In the genomic region with DNA sequence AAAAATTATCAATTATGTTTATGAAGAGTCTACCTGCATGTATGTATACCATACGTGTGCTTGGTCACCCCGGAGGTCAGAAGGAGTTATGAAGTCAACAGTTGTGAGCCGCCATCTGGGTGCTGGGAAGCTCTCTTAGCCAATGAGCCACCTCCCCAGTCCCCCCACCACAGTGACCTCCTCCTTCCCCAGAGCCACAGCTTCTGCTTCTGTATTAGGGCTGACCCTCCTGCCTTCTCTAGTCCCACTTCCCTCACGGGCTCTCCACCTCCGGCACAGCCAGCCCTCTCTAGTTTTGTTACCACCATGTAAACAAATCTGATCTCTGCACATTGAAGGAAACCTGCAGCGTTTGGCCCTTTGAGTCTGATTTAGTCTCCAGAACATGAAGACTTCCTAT, we compare ENCODE assay signal across 20 mouse cellular contexts. TPM values are rescaled to one million over a fixed set of nuclear protein-coding genes. Genes with fewer than 3 reads are reported as not detected.
DNase-seq lines count a peak whose midpoint lies in the region; ATAC-seq and TF ChIP-seq lines count a peak whose summit lies in the region.
"Had no signal": no experiment of that assay in that cellular context is flagged by ENCODE, and none has a peak within 500 bp of the region (broad histone marks: within the 10 kb centered on the region; RNA-seq: fewer than 3 reads in every experiment).

No protein-coding gene starts in this region.

- no peak overlapping the region for H3K4me3 ChIP-seq in liver, embryonic 14.5 days (ENCODE audit: insufficient read depth in 1 of 2, low read depth in 2 of 2, low read length in 2 of 2)
- no peak overlapping the region for H3K4me3 ChIP-seq in midbrain, embryonic 15.5 days
- H3K4me3 ChIP-seq: embryonic facial prominence, embryonic 12.5 days; heart, embryonic 12.5 days; hindbrain, embryonic 12.5 days had no signal

- H3K4me1 ChIP-seq in liver, embryonic 14.5 days (replicated peaks; ENCODE audit: control insufficient read depth in 2 of 2, insufficient read depth in 2 of 2, low read length in 1 of 2) = peaks cover 31 to 40% of the 10 kb centered on the region in 2 experiments
- H3K4me1 ChIP-seq in midbrain, embryonic 15.5 days = no peaks in the 10 kb centered on the region
- H3K4me1 ChIP-seq: embryonic facial prominence, embryonic 12.5 days had no signal

- H3K9ac ChIP-seq in liver, embryonic 14.5 days (replicated peaks) = no peak overlapping the region; the same call in 1 of the 2 replicates
- H3K9ac ChIP-seq in midbrain, embryonic 15.5 days = no peak overlapping the region
- H3K9ac ChIP-seq: embryonic facial prominence, embryonic 12.5 days; heart, embryonic 12.5 days; hindbrain, embryonic 12.5 days had no signal

- no peaks in the 10 kb centered on the region for H3K27me3 ChIP-seq in liver, embryonic 14.5 days (ENCODE audit: control insufficient read depth, insufficient read depth, low read length)
- H3K27me3 ChIP-seq in midbrain, embryonic 15.5 days (replicated peaks) = no peaks in the 10 kb centered on the region
- H3K27me3 ChIP-seq: CH12.LX; embryonic facial prominence, embryonic 12.5 days; heart, embryonic 12.5 days; hindbrain, embryonic 12.5 days; Patski had no signal

- H3K4me2 ChIP-seq in liver, embryonic 14.5 days (ENCODE audit: low read depth) = no peak overlapping the region
- no peak overlapping the region for H3K4me2 ChIP-seq in midbrain, embryonic 15.5 days
- H3K4me2 ChIP-seq: embryonic facial prominence, embryonic 12.5 days; heart, embryonic 12.5 days; hindbrain, embryonic 12.5 days had no signal

- WGBS in liver, embryonic 14.5 days (ENCODE audit: insufficient replicate concordance) = 39% methylated on average over 6 of the region's 6 CpGs
- 71% methylated on average over 6 of the region's 6 CpGs for WGBS in midbrain, embryonic 15.5 days

- DNase-seq in R1 (ENCODE audit: low read depth, low spot score) = peak; percentile 1
- no peak for DNase-seq in liver, embryonic 14.5 days (ENCODE audit: low read depth in 3 of 3, low spot score in 3 of 3)
- no peak for DNase-seq in natural killer cell, adult 2 months (ENCODE audit: low spot score in 2 of 2)
- DNase-seq in heart, postnatal 14 days = no peak
- no peak for DNase-seq in cerebellum, adult 18-20 months
- DNase-seq: adrenal gland, adult 8-10 months; adrenal gland, postnatal 36 days; cerebellum, adult 8-10 months; cerebellum, postnatal 14 days; gastrocnemius, postnatal 10 days; heart, postnatal 36 days had no signal

- no peaks in the 10 kb centered on the region for H3K9me3 ChIP-seq in liver, embryonic 14.5 days (ENCODE audit: control insufficient read depth, low read length)
- H3K9me3 ChIP-seq in midbrain, embryonic 15.5 days = no peaks in the 10 kb centered on the region
- H3K9me3 ChIP-seq: embryonic facial prominence, embryonic 12.5 days; heart, embryonic 12.5 days; hindbrain, embryonic 12.5 days had no signal

- peak; percentile 80 for ATAC-seq in granulocyte monocyte progenitor cell, adult 5-6 weeks (replicated peaks; ENCODE audit: poor library complexity, severe bottlenecking)
- no peak for ATAC-seq in liver, embryonic 14.5 days (ENCODE audit: insufficient read depth)
- peak; percentile 79 for ATAC-seq in megakaryocyte, adult 5-6 weeks (ENCODE audit: poor library complexity, severe bottlenecking)
- ATAC-seq in midbrain, embryonic 15.5 days (replicated peaks) = no peak
- ATAC-seq: forebrain, embryonic 16.5 days; Patski had no signal

- intact Hi-C loops in heart, postnatal 14 days (cut with DNase I) = no loop called here

- H3K36me3 ChIP-seq in liver, embryonic 14.5 days (replicated peaks; ENCODE audit: control insufficient read depth, insufficient read depth, low read depth) = no peaks in the 10 kb centered on the region
- no peaks in the 10 kb centered on the region for H3K36me3 ChIP-seq in midbrain, embryonic 15.5 days (replicated peaks)
- H3K36me3 ChIP-seq: embryonic facial prominence, embryonic 12.5 days; heart, embryonic 12.5 days; hindbrain, embryonic 12.5 days had no signal

- H3K27ac ChIP-seq in liver, embryonic 14.5 days = peak overlapping the region; percentile 97
- H3K27ac ChIP-seq in midbrain, embryonic 15.5 days = no peak overlapping the region
- H3K27ac ChIP-seq: embryonic facial prominence, embryonic 12.5 days; hindbrain, embryonic 12.5 days had no signal

- no peak for TF ChIP-seq EP300 in liver, embryonic 14.5 days (IDR thresholded peaks at IDR 0.05; ENCODE audit: low read depth)

- no peak for TF ChIP-seq CTCF in liver, embryonic 14.5 days (IDR thresholded peaks at IDR 0.05; ENCODE audit: low read depth)

RNA-seq across cellular contexts. Expression of a gene that starts 16.8 kb away (rescaled TPM):
- total RNA-seq in granulocyte monocyte progenitor cell, adult 5-6 weeks (2014; fragmentation: Nextera tagmentation) = 55.8 and 61.7 TPM in 2 replicates
- total RNA-seq in granulocyte monocyte progenitor cell, adult 5-6 weeks (2017) = 61.3 and 71.8 TPM in 2 replicates
- 14.6 and 24.6 TPM in 2 replicates for polyA plus RNA-seq in liver, embryonic 14.5 days (2012; rRNA removed)
- polyA plus RNA-seq in liver, embryonic 14.5 days (2014; fragmentation: Nextera tagmentation; extraction: Ambion mirVana) = 18.0 and 19.5 TPM in 2 replicates
- 61.6 and 69.6 TPM in 2 replicates for total RNA-seq in megakaryocyte, adult 5-6 weeks (2015)
- total RNA-seq in megakaryocyte, adult 5-6 weeks (2017) = 77.3 and 80.9 TPM in 2 replicates
- 10 to 100 TPM; 65.2 to 72.1 TPM for total RNA-seq in heart, postnatal 14 days (2021)
- 53.1 and 55.4 TPM in 2 replicates for polyA plus RNA-seq in midbrain, embryonic 15.5 days (2015; fragmentation: Nextera tagmentation; extraction: Ambion mirVana)

RNA-seq across cellular contexts. Expression of a gene that starts 19.7 kb away (rescaled TPM):
- 197 and 224 TPM in 2 replicates for total RNA-seq in granulocyte monocyte progenitor cell, adult 5-6 weeks (2014; fragmentation: Nextera tagmentation)
- total RNA-seq in granulocyte monocyte progenitor cell, adult 5-6 weeks (2017) = 290 and 339 TPM in 2 replicates
- polyA plus RNA-seq in liver, embryonic 14.5 days (2012; rRNA removed) = 64.1 and 112 TPM in 2 replicates
- polyA plus RNA-seq in liver, embryonic 14.5 days (2014; fragmentation: Nextera tagmentation; extraction: Ambion mirVana) = 411 and 432 TPM in 2 replicates
- total RNA-seq in megakaryocyte, adult 5-6 weeks (2015) = 255 and 299 TPM in 2 replicates
- total RNA-seq in megakaryocyte, adult 5-6 weeks (2017) = 203 and 252 TPM in 2 replicates
- total RNA-seq in heart, postnatal 14 days (2021) = 100 to 1,000 TPM; 155 to 167 TPM
- 475 and 505 TPM in 2 replicates for polyA plus RNA-seq in midbrain, embryonic 15.5 days (2015; fragmentation: Nextera tagmentation; extraction: Ambion mirVana)

Comparison
In these comparisons a context has a peak if more than half of its experiments do, and no peak if none do; other contexts are left out.
1. ATAC-seq: peak in granulocyte monocyte progenitor cell, adult 5-6 weeks (single experiment) and megakaryocyte, adult 5-6 weeks (single experiment); none in liver, embryonic 14.5 days (single experiment) and midbrain, embryonic 15.5 days (single experiment).